Mouse (Mus musculus) intestine, embryonic 14.5 days (tissue): ENCODE data around the gene Manf. TPM values are rescaled to one million over a fixed set of nuclear protein-coding genes. Genes with fewer than 3 reads are reported as not detected.

Experiments
- ATAC-seq: fragments of 200-750 bp; cut with Nextera tagmentation; replicated peaks from 2 replicates; pipeline ENCODE4 v1.8.0; 2017; ENCODE audit warnings: low read depth, moderate number of reproducible peaks, moderate TSS enrichment, moderate library complexity; ENCODE audit not compliant: low FRiP score, low TSS enrichment
- DNase-seq: peaks from one replicate; pipeline ENCODE4 v3.0.0-alpha.2; 2018; ENCODE audit warnings: low spot score
- H3K27ac ChIP-seq: fragments of 300-500 bp; sonication (generic); 2 replicates; pipeline ENCODE4 v1.5.1; 2014; ENCODE audit warnings: low read depth, mild to moderate bottlenecking, control low read depth
- H3K27me3 ChIP-seq: fragments of 300-500 bp; sonication (generic); replicated peaks from 2 replicates; pipeline ENCODE4 v1.6.1; 2014; ENCODE audit warnings: low read length, control low read depth; ENCODE audit not compliant: control insufficient read depth, insufficient read depth
- H3K36me3 ChIP-seq: fragments of 300-500 bp; sonication (generic); 2 replicates; pipeline ENCODE4 v1.6.1; 2014; ENCODE audit warnings: low read length, control low read depth; ENCODE audit not compliant: control insufficient read depth, insufficient read depth
- H3K4me1 ChIP-seq: fragments of 300-500 bp; sonication (generic); replicated peaks from 2 replicates; pipeline ENCODE4 v1.6.1; 2014; ENCODE audit warnings: low read length, control low read depth, mixed read lengths; ENCODE audit not compliant: control insufficient read depth, insufficient read depth
- H3K4me2 ChIP-seq: fragments of 300-500 bp; sonication (generic); 2 replicates; pipeline ENCODE4 v1.6.1; 2014; ENCODE audit warnings: low read length
- H3K4me3 ChIP-seq: fragments of 300-500 bp; sonication (generic); 2 replicates; pipeline ENCODE4 v1.5.1; 2014; ENCODE audit warnings: low read depth, low read length, control low read depth, mixed read lengths
- H3K9ac ChIP-seq: fragments of 300-500 bp; sonication (generic); 2 replicates; pipeline ENCODE4 v1.6.1; 2014; ENCODE audit warnings: mild to moderate bottlenecking, low read length
- H3K9me3 ChIP-seq: fragments of 300-500 bp; sonication (generic); 2 replicates; pipeline ENCODE4 v1.6.1; 2016; ENCODE audit warnings: low read length, control low read depth; ENCODE audit not compliant: control insufficient read depth
- WGBS: fragments of 180-500 bp; shearing (Covaris S2); extraction: QIAGEN DNeasy Blood & Tissue Kit; methylation state at CpG from one replicate; pipeline ENCODE4 v1.1.7; 2014; 5-methylcytosine and 5-hydroxymethylcytosine counted together
- polyA plus RNA-seq: library from polyadenylated mRNA; unstranded; fragments of >200 nt; fragmentation: Nextera tagmentation; extraction: Ambion mirVana; gene quantifications from 2 replicates; pipeline ENCODE4 v1.2.1, GENCODE M21; 2014

Manf gene
- polyA plus RNA-seq, 1 experiment from 2014 or later = 260 TPM

- H3K4me1 ChIP-seq = no peaks in the 10 kb centered on the region
- peak within 1 kb of the TSS; percentile 51 for H3K4me2 ChIP-seq
- peak within 1 kb of the TSS; percentile 70 for H3K4me3 ChIP-seq
- DNase-seq (peak; percentile 93), ATAC-seq (peak; percentile 97)
- peak within 1 kb of the TSS; percentile 92 for H3K9ac ChIP-seq
- no peaks in the 10 kb centered on the region for H3K27me3 ChIP-seq
- WGBS = under 1% methylated on average over 66 of the region's 71 CpGs
- peak within 1 kb of the TSS; percentile 91 for H3K27ac ChIP-seq
- no peaks in the 10 kb centered on the region; the same call in 1 of the 2 replicates for H3K36me3 ChIP-seq
- no peaks in the 10 kb centered on the region for H3K9me3 ChIP-seq
Observed at GRCm38 (mm10) chr9:106821618-106822380, 70.0 kb downstream of the Manf start, which contains the start of gene Dcaf1. TSS of gene Dcaf1 (plus strand) at chr9:106821874.

GRCm38 (mm10) chr9:106821050-106821617, 70.6 kb downstream of the Manf start:
- 48% methylated on average over 15 of the region's 15 CpGs for WGBS
- H3K36me3 ChIP-seq = no peaks in the 10 kb centered on the region; the same call in 1 of the 2 replicates
- no peaks in the 10 kb centered on the region for H3K9me3 ChIP-seq
- peak overlapping the region; percentile 70 for H3K4me3 ChIP-seq
- H3K4me1 ChIP-seq = no peaks in the 10 kb centered on the region
- H3K9ac ChIP-seq = peak overlapping the region; percentile 51
- DNase-seq (peak; percentile 51), ATAC-seq (no peak)
- H3K4me2 ChIP-seq = peak overlapping the region; percentile 51
- no peak overlapping the region for H3K27ac ChIP-seq
- no peaks in the 10 kb centered on the region for H3K27me3 ChIP-seq

- no peak overlapping the region for H3K9ac ChIP-seq
- H3K4me3 ChIP-seq = no peak overlapping the region
- no peaks in the 10 kb centered on the region for H3K4me1 ChIP-seq
- 92% methylated on average over 1 of the region's 1 CpGs for WGBS
- DNase-seq (no peak), ATAC-seq (no peak)
- H3K27ac ChIP-seq = no peak overlapping the region
- H3K36me3 ChIP-seq = no peaks in the 10 kb centered on the region; the same call in 1 of the 2 replicates
- H3K9me3 ChIP-seq = no peaks in the 10 kb centered on the region
- no peaks in the 10 kb centered on the region for H3K27me3 ChIP-seq
- H3K4me2 ChIP-seq = no peak overlapping the region
Observed at GRCm38 (mm10) chr9:106819201-106819600, 72.6 kb downstream of the Manf start.

- no peak overlapping the region for H3K9ac ChIP-seq
- no peak overlapping the region for H3K27ac ChIP-seq
- DNase-seq (no peak), ATAC-seq (no peak)
- H3K36me3 ChIP-seq = no peaks in the 10 kb centered on the region
- no peaks in the 10 kb centered on the region for H3K9me3 ChIP-seq
- WGBS = 80% methylated on average over 6 of the region's 6 CpGs
- no peaks in the 10 kb centered on the region for H3K4me1 ChIP-seq
- no peak overlapping the region for H3K4me2 ChIP-seq
- H3K4me3 ChIP-seq = no peak overlapping the region
- H3K27me3 ChIP-seq = no peaks in the 10 kb centered on the region
Observed at GRCm38 (mm10) chr9:106818191-106818590, 73.6 kb downstream of the Manf start.

GRCm38 (mm10) chr9:106806503-106806902, 85.3 kb downstream of the Manf start:
- no peak overlapping the region for H3K27ac ChIP-seq
- H3K4me3 ChIP-seq = no peak overlapping the region
- H3K27me3 ChIP-seq = no peaks in the 10 kb centered on the region
- no peaks in the 10 kb centered on the region for H3K36me3 ChIP-seq
- no peak for ATAC-seq
- WGBS = 84% methylated on average over 4 of the region's 4 CpGs
- no peak for DNase-seq
- no peak overlapping the region for H3K9ac ChIP-seq
- no peak overlapping the region for H3K4me2 ChIP-seq
- no peaks in the 10 kb centered on the region for H3K4me1 ChIP-seq
- 0 out of 2 replicates have a peak, but pooled peaks cover 3% of the 10 kb centered on the region for H3K9me3 ChIP-seq

GRCm38 (mm10) chr9:106790831-106791230, 100.9 kb downstream of the Manf start:
- no peaks in the 10 kb centered on the region for H3K9me3 ChIP-seq
- H3K4me1 ChIP-seq = peaks cover 12% of the 10 kb centered on the region; the same call in 1 of the 2 replicates
- WGBS = 59% methylated on average over 6 of the region's 6 CpGs
- no peaks in the 10 kb centered on the region for H3K36me3 ChIP-seq
- no peak for DNase-seq
- H3K4me2 ChIP-seq = no peak overlapping the region
- H3K27me3 ChIP-seq = no peaks in the 10 kb centered on the region
- no peak overlapping the region for H3K4me3 ChIP-seq
- no peak overlapping the region for H3K27ac ChIP-seq
- ATAC-seq = no peak
- no peak overlapping the region for H3K9ac ChIP-seq

GRCm38 (mm10) chr9:106789363-106789762, 102.4 kb downstream of the Manf start:
- Histone ChIP-seq H3K27me3 (no peaks in the 10 kb centered on the region), H3K9ac (peak overlapping the region; percentile 99), H3K4me2 (peak overlapping the region; percentile 77), H3K4me1 (peaks cover 12% of the 10 kb centered on the region; the same call in 1 of the 2 replicates), H3K9me3 (no peaks in the 10 kb centered on the region), H3K27ac (peak overlapping the region; percentile 90), H3K36me3 (no peaks in the 10 kb centered on the region), H3K4me3 (peak overlapping the region; percentile 96)
- ATAC-seq (no peak), DNase-seq (peak; percentile 62)
- 13% methylated on average over 10 of the region's 10 CpGs for WGBS

- no peaks in the 10 kb centered on the region for H3K27me3 ChIP-seq
- H3K9ac ChIP-seq = peak within 1 kb of the TSS; percentile 99
- under 1% methylated on average over 49 of the region's 49 CpGs for WGBS
- DNase-seq (peak; percentile 99), ATAC-seq (peak; percentile 93)
- peaks cover 12% of the 10 kb centered on the region; the same call in 1 of the 2 replicates for H3K4me1 ChIP-seq
- peak within 1 kb of the TSS; percentile 77 for H3K4me2 ChIP-seq
- peak within 1 kb of the TSS; percentile 96 for H3K4me3 ChIP-seq
- no peaks in the 10 kb centered on the region for H3K9me3 ChIP-seq
- peak within 1 kb of the TSS; percentile 90 for H3K27ac ChIP-seq
- H3K36me3 ChIP-seq = no peaks in the 10 kb centered on the region
Observed at GRCm38 (mm10) chr9:106788812-106789321, 102.9 kb downstream of the Manf start, which contains the start of gene Rad54l2. TSS of gene Rad54l2 (minus strand) at chr9:106789194.
